Comparison of ENCODE assay signal across 15 mouse cellular contexts in genomic region chr11:59165616-59166241, GRCm38 (mm10). TPM values are rescaled to one million over a fixed set of nuclear protein-coding genes. Genes with fewer than 3 reads are reported as not detected.
DNase-seq lines count a peak whose midpoint lies in the region; ATAC-seq and TF ChIP-seq lines count a peak whose summit lies in the region.
"Had no signal": no experiment of that assay in that cellular context is flagged by ENCODE, and none has a peak within 500 bp of the region (broad histone marks: within the 10 kb centered on the region; RNA-seq: fewer than 3 reads in every experiment).

No protein-coding gene starts in this region.

- no peak for TF ChIP-seq CTCF in kidney, postnatal 0 days (IDR thresholded peaks at IDR 0.05; ENCODE audit: low read depth)
- TF ChIP-seq CTCF in liver, embryonic 14.5 days (IDR thresholded peaks at IDR 0.05; ENCODE audit: low read depth) = no peak

- TF ChIP-seq EP300 in liver, embryonic 14.5 days (IDR thresholded peaks at IDR 0.05; ENCODE audit: low read depth) = no peak

- H3K4me2 ChIP-seq in heart, embryonic 13.5 days = no peak overlapping the region
- no peak overlapping the region for H3K4me2 ChIP-seq in kidney, postnatal 0 days (ENCODE audit: low read length)
- H3K4me2 ChIP-seq in liver, embryonic 14.5 days (ENCODE audit: low read depth) = no peak overlapping the region

- H3K36me3 ChIP-seq in heart, embryonic 13.5 days = no peaks in the 10 kb centered on the region
- no peaks in the 10 kb centered on the region for H3K36me3 ChIP-seq in kidney, postnatal 0 days (ENCODE audit: insufficient read depth, low read length)
- peaks cover 5% of the 10 kb centered on the region for H3K36me3 ChIP-seq in liver, embryonic 14.5 days (replicated peaks; ENCODE audit: control insufficient read depth, insufficient read depth, low read depth)
- H3K36me3 ChIP-seq: embryonic facial prominence, embryonic 10.5 days; forebrain, embryonic 10.5 days had no signal

- no peak for ATAC-seq in heart, embryonic 13.5 days (ENCODE audit: extremely low read depth, insufficient number of reproducible peaks, low FRiP score, low TSS enrichment)
- ATAC-seq in kidney, postnatal 0 days (replicated peaks; ENCODE audit: low FRiP score, low read depth) = no peak
- ATAC-seq in liver, embryonic 14.5 days (ENCODE audit: insufficient read depth) = no peak

- no peak overlapping the region for H3K9ac ChIP-seq in heart, embryonic 13.5 days
- no peak overlapping the region for H3K9ac ChIP-seq in kidney, postnatal 0 days (ENCODE audit: low read depth, low read length)
- H3K9ac ChIP-seq in liver, embryonic 14.5 days (replicated peaks) = peak overlapping the region; percentile 43

- H3K4me1 ChIP-seq in heart, embryonic 13.5 days = peaks cover 54% of the 10 kb centered on the region
- H3K4me1 ChIP-seq in kidney, postnatal 0 days (replicated peaks; ENCODE audit: insufficient read depth, low read length) = peaks cover 7% of the 10 kb centered on the region
- H3K4me1 ChIP-seq in liver, embryonic 14.5 days (replicated peaks; ENCODE audit: control insufficient read depth in 2 of 2, insufficient read depth in 2 of 2, low read length in 1 of 2) = peaks cover 34 to 36% of the 10 kb centered on the region in 2 experiments

- H3K27me3 ChIP-seq in heart, embryonic 13.5 days (replicated peaks) = no peaks in the 10 kb centered on the region
- no peaks in the 10 kb centered on the region for H3K27me3 ChIP-seq in kidney, postnatal 0 days (ENCODE audit: insufficient read depth, low read length)
- H3K27me3 ChIP-seq in liver, embryonic 14.5 days (ENCODE audit: control insufficient read depth, insufficient read depth, low read length) = no peaks in the 10 kb centered on the region

- H3K4me3 ChIP-seq in heart, embryonic 13.5 days = no peak overlapping the region
- H3K4me3 ChIP-seq in kidney, postnatal 0 days (replicated peaks; ENCODE audit: low read depth, low read length) = no peak overlapping the region
- no peak overlapping the region for H3K4me3 ChIP-seq in liver, embryonic 14.5 days (ENCODE audit: insufficient read depth in 1 of 2, low read depth in 2 of 2, low read length in 2 of 2)
- H3K4me3 ChIP-seq: embryonic facial prominence, embryonic 10.5 days; forebrain, embryonic 10.5 days; myocyte had no signal

- peak overlapping the region; percentile 100 for H3K27ac ChIP-seq in heart, embryonic 13.5 days (replicated peaks)
- H3K27ac ChIP-seq in kidney, postnatal 0 days = 0 out of 2 replicates have a peak overlapping the region, but pooled peaks have one; percentile 25
- H3K27ac ChIP-seq in liver, embryonic 14.5 days = peak overlapping the region; percentile 100
- H3K27ac ChIP-seq: embryonic facial prominence, embryonic 10.5 days; forebrain, embryonic 10.5 days had no signal

- 46% methylated on average over 2 of the region's 2 CpGs for WGBS in heart, embryonic 13.5 days
- WGBS in kidney, postnatal 0 days = 36% methylated on average over 2 of the region's 2 CpGs
- WGBS in liver, embryonic 14.5 days (ENCODE audit: insufficient replicate concordance) = 50% methylated on average over 2 of the region's 2 CpGs

- no peaks in the 10 kb centered on the region for H3K9me3 ChIP-seq in heart, embryonic 13.5 days
- no peaks in the 10 kb centered on the region for H3K9me3 ChIP-seq in kidney, postnatal 0 days (replicated peaks; ENCODE audit: low read length)
- no peaks in the 10 kb centered on the region for H3K9me3 ChIP-seq in liver, embryonic 14.5 days (ENCODE audit: control insufficient read depth, low read length)
- H3K9me3 ChIP-seq: embryonic facial prominence, embryonic 10.5 days; forebrain, embryonic 10.5 days had no signal

- no peak for DNase-seq in heart, adult 8-10 months (ENCODE audit: low spot score)
- DNase-seq in kidney, postnatal 0 days (ENCODE audit: low spot score) = peak; percentile 63
- DNase-seq in kidney, postnatal 25 days = no peak
- peak; percentile 55 for DNase-seq in NIH3T3 (ENCODE audit: low read depth)
- no peak for DNase-seq in liver, embryonic 14.5 days (ENCODE audit: low read depth in 3 of 3, low spot score in 3 of 3)
- DNase-seq in urinary bladder, adult 2 months (ENCODE audit: low spot score) = no peak
- DNase-seq in T-cell, adult 2 months (ENCODE audit: low spot score) = no peak
- DNase-seq: adrenal gland, postnatal 14 days; cerebellum, adult 8-10 months; gastrocnemius, postnatal 10 days had no signal

RNA-seq across cellular contexts. Expression of gene Iba57, which starts 2.2 kb away (rescaled TPM):
- polyA plus RNA-seq in heart, embryonic 13.5 days (2015; fragmentation: Nextera tagmentation; extraction: Ambion mirVana) = 8.1 and 8.7 TPM in 2 replicates
- total RNA-seq in heart, adult 8-10 months (2022) = 10 to 100 TPM; 14.8 to 21.8 (median 19.4) TPM
- 6.5 and 6.9 TPM in 2 replicates for polyA plus RNA-seq in kidney, postnatal 0 days (2015; fragmentation: Nextera tagmentation; extraction: Ambion mirVana)
- polyA plus RNA-seq in liver, embryonic 14.5 days (2012; rRNA removed) = 7.9 and 8.0 TPM in 2 replicates
- polyA plus RNA-seq in liver, embryonic 14.5 days (2014; fragmentation: Nextera tagmentation; extraction: Ambion mirVana) = 4.4 and 4.7 TPM in 2 replicates
- 3.8 and 4.0 TPM in 2 replicates for polyA plus RNA-seq in urinary bladder, adult 2 months (2012; rRNA removed)

RNA-seq across cellular contexts. Expression of gene Gjc2, which starts 17.3 kb away (rescaled TPM):
- polyA plus RNA-seq in heart, embryonic 13.5 days (2015; fragmentation: Nextera tagmentation; extraction: Ambion mirVana) = 0.06 and 0.28 TPM in 2 replicates
- under 1 TPM; 0.62 to 0.82 (median 0.63) TPM for total RNA-seq in heart, adult 8-10 months (2022)
- polyA plus RNA-seq in kidney, postnatal 0 days (2015; fragmentation: Nextera tagmentation; extraction: Ambion mirVana) = 1.2 TPM in 2 replicates
- polyA plus RNA-seq in liver, embryonic 14.5 days (2012; rRNA removed) = 0.08 and 0.10 TPM in 2 replicates
- polyA plus RNA-seq in liver, embryonic 14.5 days (2014; fragmentation: Nextera tagmentation; extraction: Ambion mirVana) = 0.13 TPM in 1 of 2 replicates, not detected in the other
- 8.9 and 9.5 TPM in 2 replicates for polyA plus RNA-seq in urinary bladder, adult 2 months (2012; rRNA removed)
- total RNA-seq: hematopoietic stem cell, adult 5-6 weeks had no signal
- polyA plus RNA-seq: forebrain, embryonic 10.5 days had no signal

RNA-seq across cellular contexts. Expression of gene Guk1, which starts 26.3 kb away (rescaled TPM):
- 114 and 123 TPM in 2 replicates for polyA plus RNA-seq in heart, embryonic 13.5 days (2015; fragmentation: Nextera tagmentation; extraction: Ambion mirVana)
- total RNA-seq in heart, adult 8-10 months (2022) = 100 to 1,000 TPM; 112 to 142 (median 128) TPM
- polyA plus RNA-seq in kidney, postnatal 0 days (2015; fragmentation: Nextera tagmentation; extraction: Ambion mirVana) = 127 and 135 TPM in 2 replicates
- 40.2 and 41.1 TPM in 2 replicates for polyA plus RNA-seq in liver, embryonic 14.5 days (2012; rRNA removed)
- polyA plus RNA-seq in liver, embryonic 14.5 days (2014; fragmentation: Nextera tagmentation; extraction: Ambion mirVana) = 64.2 and 70.5 TPM in 2 replicates
- 99.0 and 118 TPM in 2 replicates for polyA plus RNA-seq in urinary bladder, adult 2 months (2012; rRNA removed)

RNA-seq across cellular contexts. Expression of gene Obscn, which starts 29.5 kb away (rescaled TPM):
- 38.9 and 44.4 TPM in 2 replicates for polyA plus RNA-seq in heart, embryonic 13.5 days (2015; fragmentation: Nextera tagmentation; extraction: Ambion mirVana)
- 1,000 to 10,000 TPM in 1 of 4 experiments, 100 to 1,000 TPM in 3; 788 to 1,002 (median 896) TPM for total RNA-seq in heart, adult 8-10 months (2022)
- 0.20 and 0.26 TPM in 2 replicates for polyA plus RNA-seq in kidney, postnatal 0 days (2015; fragmentation: Nextera tagmentation; extraction: Ambion mirVana)
- 0.11 TPM in 2 replicates for polyA plus RNA-seq in liver, embryonic 14.5 days (2012; rRNA removed)
- 0.06 and 0.13 TPM in 2 replicates for polyA plus RNA-seq in liver, embryonic 14.5 days (2014; fragmentation: Nextera tagmentation; extraction: Ambion mirVana)
- 0.14 and 0.22 TPM in 2 replicates for polyA plus RNA-seq in urinary bladder, adult 2 months (2012; rRNA removed)

RNA-seq across cellular contexts. Expression of gene Mrpl55, which starts 36.6 kb away (rescaled TPM):
- polyA plus RNA-seq in heart, embryonic 13.5 days (2015; fragmentation: Nextera tagmentation; extraction: Ambion mirVana) = 105 and 117 TPM in 2 replicates
- total RNA-seq in heart, adult 8-10 months (2022) = 100 to 1,000 TPM; 100 to 119 (median 114) TPM
- 112 and 121 TPM in 2 replicates for polyA plus RNA-seq in kidney, postnatal 0 days (2015; fragmentation: Nextera tagmentation; extraction: Ambion mirVana)
- polyA plus RNA-seq in liver, embryonic 14.5 days (2012; rRNA removed) = 25.3 and 41.2 TPM in 2 replicates
- polyA plus RNA-seq in liver, embryonic 14.5 days (2014; fragmentation: Nextera tagmentation; extraction: Ambion mirVana) = 56.8 and 59.8 TPM in 2 replicates
- polyA plus RNA-seq in urinary bladder, adult 2 months (2012; rRNA removed) = 35.2 and 35.4 TPM in 2 replicates

Comparison
In these comparisons a context has a peak if more than half of its experiments do, and no peak if none do; other contexts are left out.
1. DNase-seq: peak in kidney, postnatal 0 days (single experiment) and NIH3T3 (single experiment); none in heart, adult 8-10 months (single experiment), kidney, postnatal 25 days (0 of 2), liver, embryonic 14.5 days (0 of 3), urinary bladder, adult 2 months (single experiment) and T-cell, adult 2 months (single experiment).
2. H3K27ac ChIP-seq: peak in every context shown above with its lines; median percentile 100 in heart, embryonic 13.5 days; 100 in liver, embryonic 14.5 days; 25 in kidney, postnatal 0 days.